Mouse (Mus musculus): ENCODE data around the gene Serpinb11. TPM values are rescaled to one million over a fixed set of nuclear protein-coding genes. Genes with fewer than 3 reads are reported as not detected.

The Serpinb11 gene
- total RNA-seq, 2 experiments from 2014 or later = not detected

DNA sequence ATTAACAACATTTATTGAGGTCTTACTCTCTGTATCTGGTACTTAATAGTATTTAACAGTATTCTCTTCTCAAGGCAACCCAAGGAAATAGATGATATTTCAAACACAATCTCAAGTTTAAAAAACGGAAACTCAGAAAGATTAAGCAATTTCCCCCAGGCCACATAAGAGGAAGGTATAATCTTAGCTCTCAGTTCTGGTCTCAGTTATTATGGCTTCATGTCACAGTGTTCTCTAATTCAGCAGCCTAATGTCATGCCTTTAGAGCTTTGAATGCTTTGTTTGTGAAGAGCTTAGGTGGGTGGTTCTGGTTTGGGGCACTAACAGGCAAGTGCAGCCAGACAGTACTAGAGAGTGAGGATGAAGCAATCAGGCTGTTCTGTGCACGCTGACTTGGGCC, 28.8 kb downstream of the Serpinb11 start:
- intact Hi-C loops (cut with DNase I) = no loop called here
- Histone ChIP-seq H3K27ac (no peak overlapping the region), H3K4me3 (no peak overlapping the region)
- no peak for DNase-seq (ENCODE audit: extremely low spot score in 1 of 2, low spot score in 2 of 2)
- no peak for TF ChIP-seq CTCF (IDR thresholded peaks at IDR 0.05)

- no peak for DNase-seq (ENCODE audit: extremely low spot score in 1 of 2, low spot score in 2 of 2)
- Histone ChIP-seq H3K27ac (no peak overlapping the region), H3K4me3 (no peak overlapping the region)
- TF ChIP-seq CTCF (IDR thresholded peaks at IDR 0.05) = no peak
- intact Hi-C loops (cut with DNase I) = no loop called here
Observed at GRCm38 (mm10) chr1:107397481-107397880, 36.5 kb downstream of the Serpinb11 start.

DNA sequence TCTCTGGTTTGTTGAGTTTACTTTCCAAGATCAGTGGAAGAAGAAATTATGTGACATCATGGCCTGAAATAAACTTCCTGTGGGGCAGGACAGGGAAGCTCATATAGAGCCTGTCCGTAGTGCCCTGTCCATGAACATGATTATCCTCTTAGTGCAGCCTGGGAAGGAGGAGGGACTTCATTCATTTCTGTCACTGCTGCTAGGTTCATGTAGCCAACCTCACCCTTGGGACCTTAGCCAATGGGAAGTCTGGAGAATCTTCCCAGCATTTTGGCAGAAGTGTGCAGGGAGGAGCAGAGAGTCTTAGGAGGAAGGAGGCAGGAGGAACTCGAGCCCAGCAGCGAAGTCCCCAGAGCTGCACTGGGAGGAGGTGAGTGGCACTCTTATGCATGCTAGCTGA, 38.4 kb downstream of the Serpinb11 start, which contains the start of gene Serpinb7:
Gene Serpinb7, plus strand, starts transcription at position 301 of the 400 bp plus-strand sequence.
- DNase-seq (ENCODE audit: extremely low spot score in 1 of 2, low spot score in 2 of 2) = no peak
- intact Hi-C loops (cut with DNase I) = no loop called here
- Histone ChIP-seq H3K4me3 (no peak within 1 kb of the TSS), H3K27ac (no peak within 1 kb of the TSS)
- no peak for TF ChIP-seq CTCF (IDR thresholded peaks at IDR 0.05)

DNA sequence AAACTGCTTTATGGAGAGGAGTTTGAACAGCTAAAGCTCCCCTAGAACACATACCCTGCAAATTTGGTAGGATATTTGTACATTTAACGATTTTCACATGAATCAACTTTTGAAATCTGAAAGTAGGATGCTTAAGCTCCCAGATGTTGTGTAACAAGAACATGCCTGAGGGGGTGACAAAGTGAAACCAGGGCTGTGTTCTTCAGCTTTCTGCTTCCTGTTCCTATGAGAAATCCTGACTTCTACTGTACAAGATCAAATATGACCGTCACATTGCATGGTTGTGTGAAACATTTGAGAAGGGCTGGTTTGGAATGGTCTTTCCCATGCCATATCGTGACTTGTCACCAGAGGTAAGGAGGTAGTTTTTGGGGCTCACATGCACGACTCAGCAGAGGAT, 41.1 kb downstream of the Serpinb11 start:
- TF ChIP-seq CTCF (IDR thresholded peaks at IDR 0.05) = no peak
- Histone ChIP-seq H3K27ac (no peak overlapping the region), H3K4me3 (no peak overlapping the region)
- intact Hi-C loops (cut with DNase I) = no loop called here
- DNase-seq (ENCODE audit: extremely low spot score in 1 of 2, low spot score in 2 of 2) = no peak

- H3K27ac ChIP-seq = no peak overlapping the region
- no peak for DNase-seq (ENCODE audit: extremely low spot score in 1 of 2, low spot score in 2 of 2)
- H3K4me3 ChIP-seq = no peak overlapping the region
- intact Hi-C loops (cut with DNase I) = no loop called here
- TF ChIP-seq CTCF (IDR thresholded peaks at IDR 0.05) = no peak
Observed at GRCm38 (mm10) chr1:107414650-107415049, 53.7 kb downstream of the Serpinb11 start.

DNA sequence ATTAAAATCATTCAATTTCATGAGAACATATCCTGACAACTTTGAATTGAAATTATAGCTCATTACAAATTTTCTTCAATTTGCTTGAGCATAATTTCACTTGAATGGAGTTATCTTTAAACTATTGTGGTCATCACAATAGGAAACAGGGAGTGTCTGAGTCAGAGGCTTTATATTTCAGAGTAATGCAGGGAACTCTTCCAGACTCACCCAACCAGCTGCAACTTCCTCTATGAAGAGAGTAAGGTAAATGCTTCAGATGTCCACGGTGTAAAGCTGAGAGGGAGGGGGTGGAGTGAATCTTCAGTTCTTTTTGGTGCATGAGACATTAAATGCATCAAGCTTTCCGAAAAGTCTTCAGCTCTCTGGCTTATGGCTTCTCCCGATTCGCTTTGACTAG, 61.5 kb downstream of the Serpinb11 start:
- DNase-seq (ENCODE audit: extremely low spot score in 1 of 2, low spot score in 2 of 2) = no peak
- TF ChIP-seq CTCF (IDR thresholded peaks at IDR 0.05) = no peak
- Histone ChIP-seq H3K27ac (no peak overlapping the region), H3K4me3 (no peak overlapping the region)
- intact Hi-C loops (cut with DNase I) = no loop called here

Other genes starting within 250 kb of the Serpinb11 start
- not detected for gene Serpinb3b, start 82.8 kb upstream of the Serpinb11 start, total RNA-seq (2021)
- not detected for gene Serpinb3c, start 82.8 kb upstream of the Serpinb11 start, total RNA-seq (2021)
- not detected for gene Serpinb7, start 38.5 kb downstream of the Serpinb11 start, total RNA-seq (2021)
- gene Serpinb2, start 150.2 kb downstream of the Serpinb11 start, total RNA-seq (2021) = not detected
- gene Serpinb8, start 228.8 kb downstream of the Serpinb11 start, total RNA-seq (2021) = 10 to 100 TPM; 16.0 to 17.7 TPM

Data from left cerebral cortex, adult 2 months (tissue).